Mouse (Mus musculus): ENCODE results near the gene Lyst.

DNA sequence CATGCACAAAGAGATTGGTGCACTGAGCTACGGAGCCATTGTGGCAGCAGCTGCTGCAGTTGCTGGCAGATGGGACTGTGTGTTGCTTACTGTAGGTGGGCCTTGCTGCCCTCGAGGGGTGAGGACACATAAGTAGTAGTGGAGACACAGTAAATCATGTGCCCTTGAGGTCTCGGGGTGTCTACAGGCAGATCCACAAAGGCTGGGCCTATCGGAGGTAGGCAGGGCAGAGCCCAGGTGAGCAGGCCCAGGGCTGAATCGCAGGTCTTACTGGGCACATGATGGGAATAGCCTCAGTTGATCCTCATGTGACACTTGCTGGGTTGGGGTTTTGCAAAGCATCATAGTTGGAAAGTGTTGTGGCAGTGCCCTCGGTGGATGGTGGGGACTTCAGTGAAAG lies 196.8 kb downstream of the Lyst start:
- TF ChIP-seq CTCF (IDR thresholded peaks at IDR 0.05; ENCODE audit: low read depth, low read length), result no peak
- TF ChIP-seq POLR2A (IDR thresholded peaks at IDR 0.05; ENCODE audit: borderline replicate concordance, low read depth, low read length), result no peak
